Mouse (Mus musculus): ENCODE measurements at regions not wholly inside any gene's neighbourhood (a gene's known extent, or its start where the extent isn't known, plus 50 kb on each side); places are given as distances from the start of the nearest gene placed in this dataset.

DNA sequence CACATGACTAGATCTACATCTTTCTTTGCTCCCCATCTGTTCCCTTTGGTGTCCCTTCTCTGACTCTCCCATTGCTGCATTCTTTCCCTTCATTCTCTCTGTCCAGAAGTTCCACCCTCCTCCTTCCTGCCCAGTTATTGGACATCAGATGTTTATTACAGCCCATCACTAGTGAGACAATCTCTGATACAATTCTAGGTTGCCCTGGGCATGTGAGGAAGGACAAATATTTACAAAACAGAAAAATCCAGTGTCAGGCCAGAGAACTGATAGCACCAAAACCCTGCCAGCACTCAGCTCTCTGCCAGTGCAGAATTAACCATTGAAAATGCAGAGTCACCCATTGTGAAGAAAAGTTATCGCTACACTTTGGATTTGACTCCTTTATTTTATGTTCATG, 87.9 kb upstream of the Lpp start:
- intact Hi-C loops (cut with DNase I), result no loop called here
- no peak for DNase-seq (ENCODE audit: extremely low spot score in 1 of 2, low spot score in 2 of 2)
- H3K27ac ChIP-seq, result no peak overlapping the region
- no peak overlapping the region for H3K4me3 ChIP-seq
- TF ChIP-seq CTCF (IDR thresholded peaks at IDR 0.05), result no peak

DNA sequence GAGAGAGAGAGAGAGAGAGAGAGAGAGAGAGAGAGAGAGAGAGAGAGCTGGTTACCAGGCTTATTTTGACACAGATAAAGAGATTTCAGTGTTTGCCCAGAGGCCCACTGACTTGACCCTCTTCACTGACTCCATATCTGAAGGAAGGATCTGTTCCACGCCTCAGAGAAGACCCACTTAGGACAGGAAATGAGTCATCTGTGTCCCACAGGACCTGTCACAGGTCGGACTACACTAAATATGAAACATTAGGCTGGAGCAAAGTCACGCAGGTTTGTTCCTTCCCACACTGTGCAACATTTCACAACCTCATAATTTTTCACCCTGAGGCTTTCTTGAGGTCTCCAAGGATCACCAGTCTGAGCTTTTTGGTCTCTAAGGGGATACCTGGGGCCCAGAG, 96.5 kb upstream of the Lpp start:
- no peak overlapping the region for H3K27ac ChIP-seq
- H3K4me3 ChIP-seq, result no peak overlapping the region
- DNase-seq (ENCODE audit: extremely low spot score in 1 of 2, low spot score in 2 of 2), result no peak
- intact Hi-C loops (cut with DNase I), result no loop called here
- TF ChIP-seq CTCF (IDR thresholded peaks at IDR 0.05), result no peak

DNA sequence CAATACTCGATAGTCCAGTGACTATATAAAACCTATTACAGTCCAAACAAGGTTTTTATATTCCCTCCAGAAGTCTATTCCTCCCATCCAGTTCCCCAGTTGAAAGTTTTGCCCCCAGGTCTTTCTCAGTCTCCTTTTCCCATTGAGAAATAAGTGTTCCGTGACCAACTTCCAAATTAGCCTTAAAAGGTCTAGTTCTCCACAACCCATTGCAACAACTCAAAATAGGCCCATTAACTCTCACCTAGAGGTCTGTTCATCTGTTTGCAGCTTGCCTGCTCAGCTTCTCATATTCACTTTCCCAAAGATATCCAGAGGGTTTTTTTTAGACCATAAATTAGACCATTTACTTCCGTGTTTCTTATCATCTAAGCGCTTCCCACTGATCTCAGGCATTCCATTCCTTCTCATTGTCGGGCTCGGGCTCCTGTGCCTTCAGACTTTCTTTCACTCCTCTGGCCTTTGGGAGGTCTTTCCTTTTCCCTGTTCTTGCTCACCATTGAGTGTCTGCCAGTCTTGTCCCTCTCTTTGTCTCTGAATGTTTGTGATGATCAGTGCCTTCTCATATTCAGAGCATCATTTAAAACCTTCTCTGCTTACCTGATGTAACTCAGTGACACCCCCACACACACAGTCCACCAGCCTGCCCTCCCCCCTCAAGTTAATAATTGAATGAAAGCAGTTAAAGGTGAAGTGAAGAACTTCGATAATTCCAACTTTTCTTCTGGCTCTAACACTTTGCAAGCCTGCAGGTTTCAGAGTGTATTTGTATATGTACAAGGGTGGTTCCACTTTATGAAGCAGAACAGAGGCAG, 97.5 kb upstream of the Lpp start:
- Histone ChIP-seq H3K4me3 (no peak overlapping the region), H3K27ac (no peak overlapping the region)
- DNase-seq (ENCODE audit: extremely low spot score in 1 of 2, low spot score in 2 of 2), result no peak
- intact Hi-C loops (cut with DNase I), result no loop called here
- no peak for TF ChIP-seq CTCF (IDR thresholded peaks at IDR 0.05)

DNA sequence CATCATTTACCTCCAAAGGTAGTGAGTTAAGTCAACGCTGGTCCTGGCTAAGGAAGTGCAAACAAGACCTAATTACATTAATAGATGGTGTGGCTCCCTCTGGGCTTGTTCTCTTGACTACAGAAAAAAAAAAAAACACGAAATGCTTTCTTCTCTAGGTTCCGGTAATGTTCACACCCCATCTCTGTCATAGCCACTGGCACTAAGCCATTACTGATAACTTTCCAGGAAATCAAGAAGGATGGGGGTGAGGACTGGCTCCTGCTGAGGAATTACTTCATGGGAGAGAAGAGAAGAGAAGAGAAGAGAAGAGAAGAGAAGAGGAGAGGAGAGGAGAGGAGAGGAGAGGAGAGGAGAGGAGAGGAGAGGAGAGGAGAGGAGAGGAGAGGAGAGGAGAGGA, 109.1 kb upstream of the Lpp start:
- TF ChIP-seq CTCF (IDR thresholded peaks at IDR 0.05), result no peak
- Histone ChIP-seq H3K4me3 (no peak overlapping the region), H3K27ac (no peak overlapping the region)
- DNase-seq (ENCODE audit: extremely low spot score in 1 of 2, low spot score in 2 of 2), result no peak
- intact Hi-C loops (cut with DNase I), result loop anchor here (10.0 kb wide), 1 partner anchor 401 kb away; no protein-coding TSS in a partner anchor

DNA sequence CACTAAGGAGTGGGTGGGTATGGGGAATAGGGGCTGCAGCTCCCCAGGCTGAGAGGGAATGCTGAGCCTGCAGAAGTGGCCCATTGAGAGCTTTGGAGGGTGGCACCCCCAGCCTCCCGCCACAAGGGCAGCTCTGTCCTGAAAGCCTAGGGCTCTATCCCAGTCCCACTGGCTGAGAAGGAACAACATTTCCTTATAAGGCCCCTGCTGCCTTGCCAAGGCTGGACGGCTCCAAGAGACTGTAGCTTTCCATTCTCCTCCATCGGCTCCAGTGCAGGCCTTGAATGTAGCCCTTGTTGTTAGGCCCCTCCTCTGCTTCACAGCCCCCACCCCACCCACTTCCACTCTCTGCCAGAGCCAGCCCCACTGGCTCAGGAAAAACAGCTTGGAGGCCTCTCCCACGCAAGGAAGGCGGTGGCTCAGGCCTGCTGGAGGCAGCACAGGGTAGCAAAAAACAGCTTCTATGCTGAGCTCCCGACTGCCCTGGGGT, 111.1 kb upstream of the Lpp start:
- intact Hi-C loops (cut with DNase I), result loop anchor here (1.0 to 10.0 kb wide), 3 partner anchors 293 to 777 kb away; no protein-coding TSS in a partner anchor
- H3K27ac ChIP-seq, result peak overlapping the region; percentile 41

DNA sequence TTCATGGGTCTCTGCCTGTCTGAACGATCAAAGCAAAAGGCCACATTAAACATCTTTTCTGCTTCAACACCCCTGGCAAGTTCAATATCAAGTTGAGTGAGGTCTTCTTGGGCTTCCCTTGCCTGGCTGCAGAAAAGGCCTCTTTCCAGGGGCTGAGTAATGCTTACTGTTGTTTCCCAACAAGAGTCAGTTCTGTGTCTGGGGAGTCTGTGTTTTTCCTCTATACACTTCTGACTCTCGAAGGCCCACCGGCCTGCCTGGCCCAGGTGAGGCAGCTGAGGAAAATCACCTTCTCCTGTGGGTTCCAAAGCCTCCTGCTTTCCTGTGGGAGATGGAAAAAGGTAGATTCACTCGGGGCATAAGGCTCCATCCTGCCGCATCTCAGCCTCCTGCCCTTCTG, 111.7 kb upstream of the Lpp start:
- intact Hi-C loops (cut with DNase I), result loop anchor here (10.0 kb wide), 1 partner anchor 403 kb away; no protein-coding TSS in a partner anchor

More for the DNA sequence above, 111.1 kb upstream of the Lpp start:
- peak; percentile 41 for TF ChIP-seq CTCF (IDR thresholded peaks at IDR 0.05)
- peak; percentile 72 to 83 for DNase-seq (ENCODE audit: extremely low spot score in 1 of 2, low spot score in 2 of 2)
- H3K4me3 ChIP-seq, result no peak overlapping the region

DNA sequence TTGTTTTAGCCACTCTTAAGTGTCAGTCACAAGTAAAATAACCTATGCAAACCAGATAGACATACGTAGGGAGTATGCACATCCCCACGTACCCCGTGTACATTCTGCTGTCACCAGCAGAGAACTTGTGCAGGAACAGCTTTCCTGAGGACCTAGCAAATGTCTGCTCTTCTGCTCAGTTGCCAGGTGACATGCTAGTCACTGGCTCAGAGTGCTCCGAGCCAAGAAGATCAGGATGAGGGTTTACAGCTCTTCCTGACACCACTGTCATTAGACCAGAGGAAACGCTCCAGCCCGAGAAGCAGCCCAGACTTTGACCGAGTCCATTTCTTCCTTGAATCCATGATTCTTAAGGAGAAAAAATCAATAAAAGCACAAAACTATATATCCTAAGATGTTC, 115.5 kb upstream of the Lpp start:
- DNase-seq (ENCODE audit: extremely low spot score in 1 of 2, low spot score in 2 of 2), result no peak
- intact Hi-C loops (cut with DNase I), result no loop called here
- Histone ChIP-seq H3K4me3 (no peak overlapping the region), H3K27ac (no peak overlapping the region)
- no peak for TF ChIP-seq CTCF (IDR thresholded peaks at IDR 0.05)

More for the DNA sequence above, 111.7 kb upstream of the Lpp start:
- DNase-seq (ENCODE audit: extremely low spot score in 1 of 2, low spot score in 2 of 2), result no peak
- Histone ChIP-seq H3K4me3 (no peak overlapping the region), H3K27ac (peak overlapping the region; percentile 41)
- TF ChIP-seq CTCF (IDR thresholded peaks at IDR 0.05), result no peak

DNA sequence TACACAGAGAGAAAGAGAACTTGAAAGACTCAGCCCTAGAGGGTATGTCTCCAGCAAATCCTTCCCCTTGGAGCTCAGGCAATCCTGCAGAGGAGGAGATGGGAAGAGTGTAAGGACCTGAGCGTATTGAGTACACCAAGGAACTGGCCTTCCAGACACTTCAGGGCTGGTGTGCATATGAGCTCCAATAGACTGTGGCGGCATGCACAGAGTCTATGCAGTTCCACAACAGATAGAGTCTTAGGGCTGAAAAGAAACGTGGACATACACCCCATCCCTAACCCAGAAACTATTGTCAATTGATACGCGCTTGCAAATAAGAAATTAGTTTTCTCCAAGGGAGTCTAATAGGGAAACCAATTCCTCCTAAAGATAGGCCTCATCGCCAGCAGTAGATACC, 130.6 kb upstream of the Lpp start:
- no peak for TF ChIP-seq CTCF (IDR thresholded peaks at IDR 0.05)
- no peak overlapping the region for H3K27ac ChIP-seq
- no peak for DNase-seq (ENCODE audit: extremely low spot score in 1 of 2, low spot score in 2 of 2)
- intact Hi-C loops (cut with DNase I), result no loop called here
- no peak overlapping the region for H3K4me3 ChIP-seq

DNA sequence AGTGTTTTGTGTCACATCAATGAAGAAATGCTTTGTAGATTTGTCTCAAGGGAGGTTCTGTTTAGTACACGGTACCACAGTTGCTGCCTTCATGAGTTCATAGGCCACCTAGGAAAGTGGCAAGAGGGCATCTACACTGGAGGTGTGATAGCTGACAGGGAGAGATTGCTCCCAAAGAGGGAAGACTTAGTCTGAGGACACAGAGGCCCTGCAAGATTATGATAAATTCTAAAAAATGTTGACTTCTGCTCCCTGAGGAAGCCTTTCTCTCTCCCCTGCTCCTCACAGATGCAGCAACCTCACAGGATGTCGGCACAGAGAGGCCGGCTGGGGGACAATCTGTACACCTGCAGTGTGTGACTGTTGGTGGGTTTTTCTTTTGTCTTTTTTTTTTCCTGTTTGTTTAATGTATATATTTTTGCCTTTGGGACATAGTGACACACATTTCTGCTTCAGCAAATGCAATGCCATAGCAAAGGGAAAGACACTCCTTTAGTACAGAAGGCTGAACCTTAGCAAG, 133.5 kb upstream of the Lpp start:
- intact Hi-C loops (cut with DNase I), result no loop called here
- TF ChIP-seq CTCF (IDR thresholded peaks at IDR 0.05), result no peak
- Histone ChIP-seq H3K27ac (no peak overlapping the region), H3K4me3 (no peak overlapping the region)
- no peak for DNase-seq (ENCODE audit: extremely low spot score in 1 of 2, low spot score in 2 of 2)

DNA sequence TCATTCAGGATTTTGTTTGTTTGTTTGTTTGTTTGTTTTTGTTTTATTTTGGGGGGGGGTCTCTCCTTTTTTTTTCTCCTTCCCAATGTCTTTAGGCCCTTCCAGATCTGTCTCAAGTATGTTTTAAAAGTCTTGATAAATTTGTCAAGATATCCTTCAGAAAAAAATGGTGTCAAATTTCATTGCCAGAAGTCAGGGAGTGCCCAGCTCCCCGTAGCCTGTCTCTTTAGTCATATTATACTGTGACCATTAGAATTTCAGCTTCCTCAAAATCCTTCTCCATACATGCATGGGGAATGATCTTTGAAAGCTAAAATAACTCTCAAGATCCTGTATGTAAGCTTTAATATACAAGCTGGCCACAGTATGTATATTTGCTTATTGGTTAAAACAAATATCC, 134.3 kb upstream of the Lpp start:
- Histone ChIP-seq H3K27ac (no peak overlapping the region), H3K4me3 (no peak overlapping the region)
- TF ChIP-seq CTCF (IDR thresholded peaks at IDR 0.05), result no peak
- intact Hi-C loops (cut with DNase I), result no loop called here
- DNase-seq (ENCODE audit: extremely low spot score in 1 of 2, low spot score in 2 of 2), result no peak

DNA sequence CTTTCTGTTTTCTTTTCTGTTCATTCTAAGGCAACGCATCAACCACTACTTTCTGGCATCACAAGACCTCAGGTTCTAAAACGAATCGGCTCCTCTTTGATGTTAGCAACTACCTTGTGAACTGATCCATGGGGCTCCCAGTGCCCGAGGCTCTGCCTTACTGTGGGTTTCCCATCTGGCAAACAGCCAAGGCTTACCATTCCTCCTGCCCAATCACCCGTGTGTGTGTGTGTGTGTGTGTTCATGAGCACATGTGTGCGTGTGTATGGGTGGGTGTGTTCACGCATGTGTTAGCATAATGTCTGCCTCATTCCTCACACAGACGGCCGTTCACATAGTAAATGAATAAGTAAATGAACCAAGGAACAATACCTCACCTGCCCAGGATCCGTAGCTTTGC, 138.3 kb upstream of the Lpp start:
- no peak for TF ChIP-seq CTCF (IDR thresholded peaks at IDR 0.05)
- intact Hi-C loops (cut with DNase I), result no loop called here
- no peak for DNase-seq (ENCODE audit: extremely low spot score in 1 of 2, low spot score in 2 of 2)
- no peak overlapping the region for H3K27ac ChIP-seq
- H3K4me3 ChIP-seq, result no peak overlapping the region

DNA sequence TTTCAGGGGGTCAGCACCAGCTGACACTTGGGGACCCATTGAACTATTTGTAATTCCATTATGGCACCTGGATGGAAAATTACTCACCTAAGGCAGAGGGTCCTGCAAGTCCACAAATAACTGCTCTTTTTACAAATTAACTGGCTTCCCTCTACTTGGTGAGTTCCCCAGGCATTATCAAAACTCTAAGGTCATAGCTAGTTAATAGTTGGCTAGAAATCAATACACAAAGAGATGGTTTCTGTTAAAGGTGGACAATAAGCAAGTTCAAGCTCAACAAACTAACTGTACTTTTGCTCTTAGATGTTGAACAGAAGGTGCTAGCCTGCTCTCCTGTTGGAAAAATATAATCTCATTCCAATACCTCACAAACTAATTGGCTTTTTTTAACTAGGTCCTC, 138.7 kb upstream of the Lpp start:
- intact Hi-C loops (cut with DNase I), result no loop called here
- no peak for DNase-seq (ENCODE audit: extremely low spot score in 1 of 2, low spot score in 2 of 2)
- no peak for TF ChIP-seq CTCF (IDR thresholded peaks at IDR 0.05)

DNA sequence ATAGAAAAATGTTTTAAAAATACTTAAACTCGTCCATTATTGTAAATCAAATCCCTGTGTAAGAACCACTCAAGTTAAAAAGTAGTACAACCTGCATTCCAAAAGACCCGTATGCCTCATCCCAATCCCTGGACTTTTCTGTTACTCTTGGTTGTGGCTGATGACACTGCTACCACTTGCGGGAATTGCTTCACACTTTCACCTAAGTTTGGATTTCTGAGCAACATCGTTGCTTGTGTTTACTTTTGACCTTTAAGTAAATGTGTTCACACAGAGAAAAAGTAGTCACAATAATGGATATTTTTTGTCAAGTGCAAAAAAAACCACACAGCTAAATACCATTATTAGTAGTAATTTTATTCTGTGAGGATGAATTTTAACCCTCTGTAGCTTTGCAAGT, 139.2 kb upstream of the Lpp start:
- no peak for DNase-seq (ENCODE audit: extremely low spot score in 1 of 2, low spot score in 2 of 2)
- no peak overlapping the region for H3K4me3 ChIP-seq
- TF ChIP-seq CTCF (IDR thresholded peaks at IDR 0.05), result no peak
- H3K27ac ChIP-seq, result no peak overlapping the region
- intact Hi-C loops (cut with DNase I), result no loop called here

More for the DNA sequence above, 138.7 kb upstream of the Lpp start:
- H3K27ac ChIP-seq, result no peak overlapping the region
- no peak overlapping the region for H3K4me3 ChIP-seq

Data from left cerebral cortex, adult 2 months (tissue).